Mouse (Mus musculus): ENCODE measurements around the gene Csdc2. TPM values are rescaled to one million over a fixed set of nuclear protein-coding genes. Genes with fewer than 3 reads are reported as not detected.

Csdc2 gene
- polyA plus RNA-seq, 1 experiment from 2014 or later: 12.4 TPM

DNA sequence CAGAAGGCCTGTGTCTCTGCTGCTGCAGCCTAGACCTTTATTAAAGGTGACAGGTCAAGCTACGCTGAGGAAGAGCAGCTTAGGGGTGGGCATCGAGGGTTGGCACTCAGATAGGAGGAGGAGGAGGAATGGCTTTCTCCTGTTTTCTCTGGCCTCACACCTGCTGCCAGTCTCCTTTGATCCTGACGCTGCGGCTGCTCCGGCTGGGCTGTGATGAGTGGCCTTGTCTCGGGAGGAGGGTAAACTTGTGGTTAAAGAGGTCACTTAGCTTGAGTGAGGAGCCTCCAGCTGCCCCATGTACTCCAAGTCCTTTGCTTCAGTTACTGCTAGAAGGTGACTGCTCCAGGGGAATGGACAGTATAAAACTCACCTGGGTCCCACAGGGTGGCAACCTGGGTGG, 57.4 kb downstream of the Csdc2 start:
- no peaks in the 10 kb centered on the region for H3K27me3 ChIP-seq (replicated peaks; ENCODE audit: control insufficient read depth, insufficient read depth, low read length)
- H3K4me1 ChIP-seq (ENCODE audit: control insufficient read depth, insufficient read depth, low read length): 0 out of 2 replicates have a peak, but pooled peaks cover 11% of the 10 kb centered on the region
- no peak overlapping the region for H3K4me2 ChIP-seq (ENCODE audit: low read depth, low read length)
- WGBS: 71% methylated on average over 6 of the region's 6 CpGs
- no peak for ATAC-seq
- H3K4me3 ChIP-seq (ENCODE audit: low read length): no peak overlapping the region
- no peak overlapping the region for H3K27ac ChIP-seq (ENCODE audit: low read length)
- H3K9me3 ChIP-seq (ENCODE audit: control insufficient read depth, low read length): no peaks in the 10 kb centered on the region
- 0 out of 2 replicates have a peak, but pooled peaks cover 3% of the 10 kb centered on the region for H3K36me3 ChIP-seq (ENCODE audit: control insufficient read depth, insufficient read depth, low read length)
- no peak overlapping the region for H3K9ac ChIP-seq (ENCODE audit: low read depth, low read length)

Other genes with a start within 250 kb of the Csdc2 start
- gene Chadl, start 239.5 kb upstream of the Csdc2 start, polyA plus RNA-seq (2015; fragmentation: Nextera tagmentation; extraction: Ambion mirVana): 1.7 and 2.2 TPM in 2 replicates
- gene Zc3h7b, start 191.7 kb upstream of the Csdc2 start, polyA plus RNA-seq (2015; fragmentation: Nextera tagmentation; extraction: Ambion mirVana): 11.7 and 12.0 TPM in 2 replicates
- 81.1 and 90.4 TPM in 2 replicates for gene Rangap1, start 191.2 kb upstream of the Csdc2 start, polyA plus RNA-seq (2015; fragmentation: Nextera tagmentation; extraction: Ambion mirVana)
- gene Tef, start 134.3 kb upstream of the Csdc2 start, polyA plus RNA-seq (2015; fragmentation: Nextera tagmentation; extraction: Ambion mirVana): 12.5 and 14.5 TPM in 2 replicates
- 25.3 and 28.6 TPM in 2 replicates for gene Tob2, start 78.0 kb upstream of the Csdc2 start, polyA plus RNA-seq (2015; fragmentation: Nextera tagmentation; extraction: Ambion mirVana)
- 119 and 122 TPM in 2 replicates for gene Phf5a, start 64.8 kb upstream of the Csdc2 start, polyA plus RNA-seq (2015; fragmentation: Nextera tagmentation; extraction: Ambion mirVana)
- 288 and 307 TPM in 2 replicates for gene Aco2, start 64.5 kb upstream of the Csdc2 start, polyA plus RNA-seq (2015; fragmentation: Nextera tagmentation; extraction: Ambion mirVana)
- gene Polr3h, start 10.5 kb upstream of the Csdc2 start, polyA plus RNA-seq (2015; fragmentation: Nextera tagmentation; extraction: Ambion mirVana): 83.9 and 85.0 TPM in 2 replicates
- gene Pmm1, start 24.2 kb downstream of the Csdc2 start, polyA plus RNA-seq (2015; fragmentation: Nextera tagmentation; extraction: Ambion mirVana): 21.5 and 22.1 TPM in 2 replicates
- gene 1700029P11Rik, start 43.8 kb downstream of the Csdc2 start, polyA plus RNA-seq (2015; fragmentation: Nextera tagmentation; extraction: Ambion mirVana): not detected in 2 replicates
- gene Xrcc6, start 51.1 kb downstream of the Csdc2 start, polyA plus RNA-seq (2015; fragmentation: Nextera tagmentation; extraction: Ambion mirVana): 72.1 and 78.4 TPM in 2 replicates
- 17.1 and 19.6 TPM in 2 replicates for gene Desi1, start 97.1 kb downstream of the Csdc2 start, polyA plus RNA-seq (2015; fragmentation: Nextera tagmentation; extraction: Ambion mirVana)
- 215 and 246 TPM in 2 replicates for gene Snu13, start 110.8 kb downstream of the Csdc2 start, polyA plus RNA-seq (2015; fragmentation: Nextera tagmentation; extraction: Ambion mirVana)
- gene 4930407I10Rik, start 122.4 kb downstream of the Csdc2 start, polyA plus RNA-seq (2015; fragmentation: Nextera tagmentation; extraction: Ambion mirVana): not detected in 2 replicates
- gene Mei1, start 133.2 kb downstream of the Csdc2 start, polyA plus RNA-seq (2015; fragmentation: Nextera tagmentation; extraction: Ambion mirVana): not detected in 2 replicates
- 9.8 and 11.6 TPM in 2 replicates for gene Ccdc134, start 191.2 kb downstream of the Csdc2 start, polyA plus RNA-seq (2015; fragmentation: Nextera tagmentation; extraction: Ambion mirVana)
- 138 and 141 TPM in 2 replicates for gene Srebf2, start 210.4 kb downstream of the Csdc2 start, polyA plus RNA-seq (2015; fragmentation: Nextera tagmentation; extraction: Ambion mirVana)

Data from intestine, embryonic 16.5 days (tissue).